Mouse (Mus musculus) midbrain, embryonic 11.5 days (tissue): ENCODE measurements around the gene Msrb2. TPM values are rescaled to one million over a fixed set of nuclear protein-coding genes. Genes with fewer than 3 reads are reported as not detected.

Source experiments
- ATAC-seq: fragments of 200-750 bp; cut with Nextera tagmentation; 2 replicates; pipeline ENCODE4 v1.8.0; 2017; ENCODE audit warnings: moderate TSS enrichment, moderate library complexity; ENCODE audit not compliant: low FRiP score
- DNase-seq: peaks from one replicate; pipeline ENCODE4 v3.0.0; 2015; ENCODE audit warnings: low spot score; ENCODE audit errors: missing footprints
- H3K27ac ChIP-seq: fragments of 300-500 bp; sonication (generic); 2 replicates; pipeline ENCODE4 v1.5.1; 2014; ENCODE audit warnings: low read depth, low read length
- H3K27me3 ChIP-seq: fragments of 300-500 bp; sonication (generic); 2 replicates; pipeline ENCODE4 v1.6.1; 2014; ENCODE audit warnings: mild to moderate bottlenecking, low read length, moderate library complexity, mixed read lengths; ENCODE audit not compliant: control insufficient read depth, insufficient read depth
- H3K36me3 ChIP-seq: fragments of 300-500 bp; sonication (generic); 2 replicates; pipeline ENCODE4 v1.6.1; 2014; ENCODE audit warnings: mild to moderate bottlenecking, low read length, moderate library complexity, mixed read lengths; ENCODE audit not compliant: control insufficient read depth, insufficient read depth
- H3K4me1 ChIP-seq: fragments of 300-500 bp; sonication (generic); 2 replicates; pipeline ENCODE4 v1.6.1; 2014; ENCODE audit warnings: low read length; ENCODE audit not compliant: control insufficient read depth, insufficient read depth
- H3K4me2 ChIP-seq: fragments of 300-500 bp; sonication (generic); 2 replicates; pipeline ENCODE4 v1.6.1; 2014; ENCODE audit warnings: mild to moderate bottlenecking, moderate library complexity
- H3K4me3 ChIP-seq: fragments of 300-500 bp; sonication (generic); 2 replicates; pipeline ENCODE4 v1.5.1; 2014; ENCODE audit warnings: low read depth, low read length
- H3K9ac ChIP-seq: fragments of 300-500 bp; sonication (generic); 2 replicates; pipeline ENCODE4 v1.6.1; 2014; ENCODE audit warnings: low read length
- H3K9me3 ChIP-seq: fragments of 300-500 bp; sonication (generic); 2 replicates; pipeline ENCODE4 v1.6.1; 2016; ENCODE audit warnings: low read length; ENCODE audit not compliant: control insufficient read depth
- WGBS: fragments of 180-500 bp; shearing (Covaris S2); extraction: QIAGEN DNeasy Blood & Tissue Kit; methylation state at CpG from one replicate; pipeline ENCODE4 v1.1.7; 2014; 5-methylcytosine and 5-hydroxymethylcytosine counted together
- polyA plus RNA-seq: library from polyadenylated mRNA; unstranded; fragments of >200 nt; fragmentation: Nextera tagmentation; extraction: Ambion mirVana; gene quantifications from 2 replicates; pipeline ENCODE4 v1.2.1, GENCODE M21; 2014

Gene Msrb2
- polyA plus RNA-seq, 1 experiment from 2014 or later: 11.2 TPM

- H3K27ac ChIP-seq: no peak overlapping the region
- no peaks in the 10 kb centered on the region for H3K4me1 ChIP-seq
- no peak overlapping the region for H3K9ac ChIP-seq
- no peaks in the 10 kb centered on the region for H3K9me3 ChIP-seq
- no peak for ATAC-seq
- no peak overlapping the region for H3K4me2 ChIP-seq
- no peak overlapping the region for H3K4me3 ChIP-seq
- 89% methylated on average over 5 of the region's 5 CpGs for WGBS
- no peaks in the 10 kb centered on the region for H3K36me3 ChIP-seq
- no peaks in the 10 kb centered on the region for H3K27me3 ChIP-seq
- DNase-seq: no peak
These were observed 21.1 kb upstream of the Msrb2 start for GRCm38 (mm10) chr2:19350167-19350566.

GRCm38 (mm10) chr2:19351615-19352253 is 19.5 kb upstream of the Msrb2 start:
- H3K4me1 ChIP-seq: no peaks in the 10 kb centered on the region
- H3K27ac ChIP-seq: no peak overlapping the region
- no peak overlapping the region for H3K9ac ChIP-seq
- no peak overlapping the region for H3K4me2 ChIP-seq
- WGBS: 97% methylated on average over 1 of the region's 1 CpGs
- H3K9me3 ChIP-seq: no peaks in the 10 kb centered on the region
- no peaks in the 10 kb centered on the region for H3K36me3 ChIP-seq
- no peak overlapping the region for H3K4me3 ChIP-seq
- ATAC-seq (no peak), DNase-seq (no peak)
- no peaks in the 10 kb centered on the region for H3K27me3 ChIP-seq

GRCm38 (mm10) chr2:19353158-19353557 is 18.1 kb upstream of the Msrb2 start:
- H3K27ac ChIP-seq: no peak overlapping the region
- H3K27me3 ChIP-seq: no peaks in the 10 kb centered on the region
- H3K4me2 ChIP-seq: no peak overlapping the region
- DNase-seq (peak; percentile 66), ATAC-seq (no peak)
- no peaks in the 10 kb centered on the region for H3K36me3 ChIP-seq
- WGBS: 86% methylated on average over 2 of the region's 2 CpGs
- no peaks in the 10 kb centered on the region for H3K4me1 ChIP-seq
- no peak overlapping the region for H3K9ac ChIP-seq
- no peak overlapping the region for H3K4me3 ChIP-seq
- no peaks in the 10 kb centered on the region for H3K9me3 ChIP-seq

GRCm38 (mm10) chr2:19362880-19363279 is 8.4 kb upstream of the Msrb2 start:
- Histone ChIP-seq H3K4me3 (no peak overlapping the region), H3K9me3 (no peaks in the 10 kb centered on the region), H3K27ac (no peak overlapping the region), H3K4me2 (no peak overlapping the region), H3K9ac (no peak overlapping the region), H3K36me3 (no peaks in the 10 kb centered on the region), H3K4me1 (no peaks in the 10 kb centered on the region), H3K27me3 (no peaks in the 10 kb centered on the region)
- DNase-seq: no peak
- ATAC-seq: no peak
- WGBS: 79% methylated on average over 1 of the region's 1 CpGs

GRCm38 (mm10) chr2:19366426-19366825 is 4.8 kb upstream of the Msrb2 start:
- H3K36me3 ChIP-seq: no peaks in the 10 kb centered on the region
- H3K4me3 ChIP-seq: no peak overlapping the region
- no peak overlapping the region for H3K27ac ChIP-seq
- H3K9me3 ChIP-seq: no peaks in the 10 kb centered on the region
- no peaks in the 10 kb centered on the region for H3K27me3 ChIP-seq
- no peaks in the 10 kb centered on the region for H3K4me1 ChIP-seq
- DNase-seq (peak; percentile 90), ATAC-seq (peak; percentile 66)
- H3K9ac ChIP-seq: no peak overlapping the region
- no peak overlapping the region for H3K4me2 ChIP-seq
- WGBS: 16% methylated on average over 3 of the region's 3 CpGs

GRCm38 (mm10) chr2:19367114-19367513 is 4.1 kb upstream of the Msrb2 start:
- no peak overlapping the region for H3K4me3 ChIP-seq
- no peak overlapping the region for H3K9ac ChIP-seq
- no peaks in the 10 kb centered on the region for H3K9me3 ChIP-seq
- 82% methylated on average over 11 of the region's 11 CpGs for WGBS
- H3K4me1 ChIP-seq: 0 out of 2 replicates have a peak, but pooled peaks cover 2% of the 10 kb centered on the region
- H3K36me3 ChIP-seq: no peaks in the 10 kb centered on the region
- ATAC-seq (no peak), DNase-seq (no peak)
- H3K4me2 ChIP-seq: no peak overlapping the region
- H3K27me3 ChIP-seq: no peaks in the 10 kb centered on the region
- H3K27ac ChIP-seq: no peak overlapping the region

- DNase-seq: peak; percentile 1
These were observed 2.5 kb downstream of the Msrb2 start for GRCm38 (mm10) chr2:19373695-19374094.

GRCm38 (mm10) chr2:19380446-19380950 is 9.3 kb downstream of the Msrb2 start:
- Histone ChIP-seq H3K9ac (no peak overlapping the region), H3K4me3 (no peak overlapping the region), H3K4me1 (no peaks in the 10 kb centered on the region), H3K4me2 (no peak overlapping the region), H3K27ac (no peak overlapping the region), H3K9me3 (no peaks in the 10 kb centered on the region), H3K27me3 (no peaks in the 10 kb centered on the region), H3K36me3 (no peaks in the 10 kb centered on the region)
- peak; percentile 51 for DNase-seq
- WGBS: 48% methylated on average over 2 of the region's 2 CpGs
- no peak for ATAC-seq

More at GRCm38 (mm10) chr2:19373695-19374094, 2.5 kb downstream of the Msrb2 start:
- H3K4me2 ChIP-seq: no peak overlapping the region
- WGBS: 87% methylated on average over 7 of the region's 7 CpGs
- H3K27ac ChIP-seq: no peak overlapping the region
- H3K4me1 ChIP-seq: 0 out of 2 replicates have a peak, but pooled peaks cover 2% of the 10 kb centered on the region
- H3K27me3 ChIP-seq: no peaks in the 10 kb centered on the region
- no peak for ATAC-seq
- H3K36me3 ChIP-seq: no peaks in the 10 kb centered on the region
- H3K9me3 ChIP-seq: no peaks in the 10 kb centered on the region
- H3K9ac ChIP-seq: no peak overlapping the region
- no peak overlapping the region for H3K4me3 ChIP-seq

- 15% methylated on average over 2 of the region's 2 CpGs for WGBS
- Histone ChIP-seq H3K4me3 (no peak overlapping the region), H3K27ac (no peak overlapping the region), H3K4me1 (no peaks in the 10 kb centered on the region), H3K9me3 (no peaks in the 10 kb centered on the region), H3K4me2 (no peak overlapping the region), H3K27me3 (no peaks in the 10 kb centered on the region), H3K36me3 (no peaks in the 10 kb centered on the region), H3K9ac (no peak overlapping the region)
- DNase-seq: no peak
- no peak for ATAC-seq
These were observed 9.7 kb downstream of the Msrb2 start for GRCm38 (mm10) chr2:19380986-19381385.
